Mouse (Mus musculus) gastrocnemius, postnatal 10 days (tissue): ENCODE results near the gene Slc30a7. TPM values are rescaled to one million over a fixed set of nuclear protein-coding genes. Genes with fewer than 3 reads are reported as not detected.
A peak's percentile ranks its signal among the peaks of the same experiment; 100 is the strongest.
"Not testable (repeated sequence)": the region's sequence is repeated elsewhere in the genome, so short reads cannot be mapped to it uniquely, and the experiment has no call there.

ENCODE experiments used
- DNase-seq: peaks from one replicate; pipeline ENCODE4 v3.0.0; 2021; ENCODE audit warnings: mixed read lengths
- total RNA-seq, 2 experiments: library from RNA; stranded (reverse); gene quantifications; 2 replicates each; pipeline ENCODE4 v1.2.3; 2021

Gene Slc30a7
- total RNA-seq, 2 experiments from 2014 or later: 16.1 to 22.2 TPM

GRCm38 (mm10) chr3:115946272-115946671 lies 60.9 kb downstream of the Slc30a7 start:
- DNase-seq: no peak

GRCm38 (mm10) chr3:115944376-115944775 lies 62.8 kb downstream of the Slc30a7 start:
- no peak for DNase-seq

- DNase-seq: no peak
Observed at GRCm38 (mm10) chr3:115941464-115941863, 65.7 kb downstream of the Slc30a7 start.

- no peak for DNase-seq
Observed at GRCm38 (mm10) chr3:115940510-115940909, 66.7 kb downstream of the Slc30a7 start.

GRCm38 (mm10) chr3:115937807-115938206 lies 69.4 kb downstream of the Slc30a7 start:
- DNase-seq: no peak

GRCm38 (mm10) chr3:115936734-115937599 lies 70.2 kb downstream of the Slc30a7 start:
- peak; percentile 68 for DNase-seq

GRCm38 (mm10) chr3:115933293-115934186 lies 73.7 kb downstream of the Slc30a7 start:
- DNase-seq: no peak

- DNase-seq: no peak
Observed at GRCm38 (mm10) chr3:115931701-115932100, 75.5 kb downstream of the Slc30a7 start.

GRCm38 (mm10) chr3:115926531-115926930 lies 80.7 kb downstream of the Slc30a7 start:
- DNase-seq: no peak

GRCm38 (mm10) chr3:115924401-115925190 lies 82.6 kb downstream of the Slc30a7 start:
- no peak for DNase-seq

GRCm38 (mm10) chr3:115907406-115907805 lies 99.8 kb downstream of the Slc30a7 start:
- not testable (repeated sequence) for DNase-seq

- DNase-seq: no peak
Observed at GRCm38 (mm10) chr3:115905567-115905966, 101.6 kb downstream of the Slc30a7 start.

GRCm38 (mm10) chr3:115905067-115905466 lies 102.1 kb downstream of the Slc30a7 start:
- no peak for DNase-seq

GRCm38 (mm10) chr3:115902301-115902956 lies 104.8 kb downstream of the Slc30a7 start:
- DNase-seq: no peak

- no peak for DNase-seq
Observed at GRCm38 (mm10) chr3:115898354-115898948, 108.8 kb downstream of the Slc30a7 start.

GRCm38 (mm10) chr3:115893166-115893565 lies 114.0 kb downstream of the Slc30a7 start:
- no peak for DNase-seq

GRCm38 (mm10) chr3:115892341-115892740 lies 114.9 kb downstream of the Slc30a7 start:
- no peak for DNase-seq
